Mouse (Mus musculus) adrenal gland, postnatal 4 days (tissue): ENCODE measurements around the gene H2-Q10. TPM values are rescaled to one million over a fixed set of nuclear protein-coding genes. Genes with fewer than 3 reads are reported as not detected.
A peak's percentile ranks its signal among the peaks of the same experiment; 100 is the strongest.
"Not testable (repeated sequence)": the region's sequence is repeated elsewhere in the genome, so short reads cannot be mapped to it uniquely, and the experiment has no call there.

Experiments used
- DNase-seq, 2 experiments: peaks; one replicate each; pipeline ENCODE4 v3.0.0; 2021 to 2022; ENCODE audit warnings: low spot score in 2 of 2, mixed read lengths in 2 of 2
- long read RNA-seq, 2 experiments: library from polyadenylated mRNA; stranded (forward); transcript quantifications; one replicate each; pipeline ENCODE4 v2.0.0; 2021
- total RNA-seq, 2 experiments: library from RNA; stranded (reverse); gene quantifications; 2 replicates each; pipeline ENCODE4 v1.2.3; 2021

The H2-Q10 gene
- 10 to 100 TPM in 1 of 2 experiments, 1 to 10 TPM in 1; 2.3 to 51.2 TPM for total RNA-seq
- long read RNA-seq, experiment 1, transcript H2-Q10-201 (7 exons, 1,473 nt) = major isoform, 25 of 64 reads
- long read RNA-seq, experiment 1, partial matches to known transcripts = 7 of 64 reads
- long read RNA-seq, experiment 1, other reads (novel, unspliced or antisense) = 32 of 64 reads
- long read RNA-seq, experiment 2 = 0 reads

- DNase-seq = no peak
Observed at GRCm38 (mm10) chr17:35469842-35470751, at the start of gene H2-Q10. H2-Q10 (plus strand) TSS chr17:35470089.

GRCm38 (mm10) chr17:35420206-35420810 is 49.6 kb upstream of the H2-Q10 start:
- not testable (repeated sequence) for DNase-seq

GRCm38 (mm10) chr17:35421331-35421730 is 48.6 kb upstream of the H2-Q10 start:
- not testable (repeated sequence) for DNase-seq

GRCm38 (mm10) chr17:35422360-35422759 is 47.5 kb upstream of the H2-Q10 start:
- not testable (repeated sequence) for DNase-seq

GRCm38 (mm10) chr17:35423131-35423810 is 46.6 kb upstream of the H2-Q10 start:
- DNase-seq = not testable (repeated sequence)

- not testable (repeated sequence) for DNase-seq
Observed at GRCm38 (mm10) chr17:35424106-35424505, 45.8 kb upstream of the H2-Q10 start.

- DNase-seq = peak in 1 of 2 experiments; percentile 50
Observed at GRCm38 (mm10) chr17:35424624-35425416, 45.1 kb upstream of the H2-Q10 start, which contains the start of gene H2-Q6. H2-Q6 (plus strand) TSS chr17:35424850.

GRCm38 (mm10) chr17:35425474-35425873 is 44.4 kb upstream of the H2-Q10 start:
- DNase-seq = not testable (repeated sequence)

- not testable (repeated sequence) for DNase-seq
Observed at GRCm38 (mm10) chr17:35428883-35429282, 41.0 kb upstream of the H2-Q10 start.

- not testable (repeated sequence) for DNase-seq
Observed at GRCm38 (mm10) chr17:35430671-35431070, 39.2 kb upstream of the H2-Q10 start.

- DNase-seq = not testable (repeated sequence)
Observed at GRCm38 (mm10) chr17:35432167-35432566, 37.7 kb upstream of the H2-Q10 start.

GRCm38 (mm10) chr17:35434836-35435235 is 35.1 kb upstream of the H2-Q10 start:
- DNase-seq = not testable (repeated sequence)

GRCm38 (mm10) chr17:35435577-35435976 is 34.3 kb upstream of the H2-Q10 start:
- not testable (repeated sequence) for DNase-seq

GRCm38 (mm10) chr17:35437386-35437936 is 32.4 kb upstream of the H2-Q10 start:
- DNase-seq = not testable (repeated sequence)

GRCm38 (mm10) chr17:35438395-35438794 is 31.5 kb upstream of the H2-Q10 start:
- DNase-seq = not testable (repeated sequence)

- DNase-seq = peak; percentile 35 to 67
Observed at GRCm38 (mm10) chr17:35438885-35439284, 31.0 kb upstream of the H2-Q10 start, which contains the start of gene H2-Q7. H2-Q7 (plus strand) TSS chr17:35439155.

GRCm38 (mm10) chr17:35439295-35439747 is 30.6 kb upstream of the H2-Q10 start:
- not testable (repeated sequence) for DNase-seq

- DNase-seq = not testable (repeated sequence)
Observed at GRCm38 (mm10) chr17:35439925-35440645, 29.8 kb upstream of the H2-Q10 start.

GRCm38 (mm10) chr17:35442376-35442775 is 27.5 kb upstream of the H2-Q10 start:
- not testable (repeated sequence) for DNase-seq
